Mouse (Mus musculus): Measurements from ENCODE around the gene Mcfd2.
"Not testable (repeated sequence)": the region's sequence is repeated elsewhere in the genome, so short reads cannot be mapped to it uniquely, and the experiment has no call there.

The Mcfd2 gene

DNA sequence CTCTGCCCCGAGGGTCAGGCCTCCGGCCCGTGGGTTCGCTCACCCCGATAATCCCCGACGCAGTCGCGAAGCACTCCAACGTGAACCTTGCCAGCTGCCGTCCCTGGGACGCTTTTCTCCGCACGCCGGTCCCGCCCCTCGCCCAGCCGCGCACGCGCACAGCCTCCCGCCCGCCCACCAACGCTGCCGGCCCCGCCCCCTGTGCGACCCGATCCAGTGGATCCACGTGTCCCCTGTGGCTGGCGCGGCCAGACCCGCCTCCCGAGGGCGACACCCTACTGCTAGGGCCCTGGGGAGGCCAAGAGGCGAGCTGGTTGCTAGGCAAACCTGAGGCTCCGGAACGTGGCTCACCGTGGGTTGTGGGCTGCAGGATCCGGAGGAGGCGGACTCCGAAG lies at the start of gene Mcfd2:
Gene Mcfd2 (minus strand): TSS at position 144 of the 395 bp plus-strand sequence.
- DNase-seq: peak; percentile 83

DNA sequence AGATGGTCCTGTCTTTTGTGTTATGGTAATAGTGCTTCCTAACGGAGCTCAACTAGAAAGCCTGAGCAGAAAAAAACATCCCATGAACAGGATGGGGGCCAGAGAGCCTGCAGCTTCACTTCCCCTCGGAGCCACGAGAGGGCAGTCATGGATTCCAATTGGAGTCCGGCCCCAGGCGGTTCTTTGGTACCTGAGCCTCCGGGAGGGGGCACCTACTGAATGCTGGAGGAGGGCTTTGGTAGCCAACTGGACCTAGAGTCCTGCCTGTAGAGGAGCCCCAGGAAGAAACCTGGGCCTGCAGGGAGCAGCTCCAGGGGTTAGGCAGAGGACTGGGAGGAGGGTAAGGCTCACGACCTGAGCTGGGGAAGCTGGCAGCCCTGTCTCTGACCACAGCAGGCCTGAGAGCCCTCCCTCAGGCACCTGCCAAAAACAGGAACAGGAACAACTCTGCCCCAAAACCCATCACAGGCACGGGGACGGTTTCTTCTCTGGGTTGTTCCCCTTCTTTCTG lies 49.3 kb upstream of the Mcfd2 start:
- peak; percentile 97 for DNase-seq

DNA sequence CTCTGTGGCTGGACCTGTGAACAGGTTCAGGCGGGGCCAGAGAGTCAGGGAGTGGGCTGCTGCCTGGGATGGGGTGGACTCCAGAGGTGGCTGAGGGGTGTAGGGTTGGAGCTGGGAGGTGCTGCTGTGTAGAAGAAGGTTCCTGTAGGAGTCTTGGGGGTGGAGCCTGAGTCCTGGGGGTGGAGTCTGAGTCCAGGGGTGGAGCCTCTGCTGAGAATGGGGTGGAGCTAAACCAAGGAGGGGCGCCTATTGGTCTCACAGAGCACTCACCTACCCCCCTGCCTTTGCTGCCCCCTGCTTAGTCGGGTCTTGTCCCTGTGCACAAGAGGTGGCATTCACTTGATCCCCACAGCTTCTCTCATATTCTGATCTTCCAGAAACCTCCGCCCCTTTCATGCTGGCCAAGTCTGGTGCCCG lies 48.8 kb upstream of the Mcfd2 start:
- peak; percentile 71 for DNase-seq

DNA sequence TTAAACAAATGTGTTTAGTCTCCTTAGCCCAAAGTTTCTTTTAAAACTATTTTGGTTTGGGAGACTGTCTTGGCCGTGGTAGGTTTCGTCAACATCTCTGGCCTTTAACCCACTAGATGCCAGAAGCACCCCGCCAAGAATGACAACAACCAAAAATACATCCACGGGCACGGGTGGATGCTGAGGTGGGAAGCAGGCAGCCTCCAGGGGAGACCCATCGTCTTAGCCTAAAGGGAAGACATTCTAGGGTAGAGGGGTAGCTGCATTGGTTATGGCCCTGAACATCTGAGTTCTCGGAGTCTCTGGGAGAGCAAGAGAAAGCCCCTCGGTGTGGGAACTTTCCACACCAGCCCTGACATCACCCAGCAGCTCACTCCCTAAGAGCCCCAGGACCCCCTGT lies 48.4 kb upstream of the Mcfd2 start:
- peak; percentile 23 for DNase-seq

DNA sequence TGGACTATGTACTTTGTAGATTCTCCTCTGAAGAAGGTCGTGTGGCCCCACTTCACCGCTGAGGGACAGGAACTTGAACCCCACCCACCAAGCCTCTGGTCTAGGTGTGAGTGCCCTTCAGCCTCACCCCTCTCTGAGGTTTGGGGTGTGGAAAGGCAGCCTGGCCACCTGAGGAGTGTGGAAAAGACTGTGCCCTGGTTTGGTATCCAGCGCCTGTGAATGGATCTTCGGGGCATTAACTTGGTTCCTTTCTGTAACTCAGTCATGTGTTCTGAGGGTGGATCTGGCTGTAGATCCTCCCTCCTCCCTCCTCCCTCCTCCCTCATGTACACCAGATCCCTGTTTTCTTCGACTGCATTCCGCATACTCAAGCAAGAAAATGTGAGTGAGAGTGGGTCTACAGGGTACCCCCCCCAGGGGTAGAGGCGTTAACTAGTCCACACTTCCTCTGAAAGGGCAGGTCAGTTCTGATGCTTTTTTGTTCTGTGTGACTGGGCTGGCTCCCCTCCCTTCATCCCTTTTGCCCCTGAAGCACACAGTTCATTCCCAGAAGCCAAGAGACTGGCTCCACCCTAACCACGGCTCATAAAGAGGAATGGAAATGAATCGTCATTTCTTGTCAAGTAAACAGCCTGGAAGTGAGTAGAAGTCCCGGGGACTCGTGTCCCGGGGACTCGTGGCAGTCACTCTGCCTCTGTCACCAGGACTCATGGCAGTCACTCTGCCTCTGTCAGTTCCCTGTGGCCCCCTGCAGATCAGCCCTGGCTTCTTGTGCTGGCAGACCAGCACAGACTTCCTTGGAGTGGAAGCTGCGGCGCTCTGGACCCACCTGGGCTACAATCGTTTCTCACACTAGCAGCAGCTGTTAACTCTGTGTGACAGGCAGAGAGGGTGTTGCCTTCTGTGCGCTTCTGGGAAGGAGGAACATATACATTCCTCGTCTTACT lies 47.5 kb upstream of the Mcfd2 start:
- peak; percentile 9 for DNase-seq

DNA sequence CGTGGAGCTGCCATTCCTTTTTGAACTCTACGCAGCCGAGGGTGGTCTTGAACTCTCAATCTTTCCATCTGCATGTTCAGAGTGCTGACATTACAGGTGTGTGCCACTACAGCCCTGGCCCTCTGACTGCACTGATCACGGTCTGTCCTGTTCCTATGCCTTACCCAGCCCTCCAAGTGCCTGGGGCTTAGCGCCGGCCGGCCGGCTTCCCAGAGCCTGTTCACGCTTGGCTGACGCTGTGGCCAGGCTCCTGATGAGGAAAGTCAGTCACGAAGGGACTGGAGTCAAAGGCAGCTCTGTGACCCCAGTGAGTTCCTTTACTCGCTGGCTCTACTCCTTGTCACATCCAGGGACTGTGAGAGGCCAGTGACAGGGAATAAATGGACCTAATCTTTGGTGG lies 46.6 kb upstream of the Mcfd2 start:
- no peak for DNase-seq

DNA sequence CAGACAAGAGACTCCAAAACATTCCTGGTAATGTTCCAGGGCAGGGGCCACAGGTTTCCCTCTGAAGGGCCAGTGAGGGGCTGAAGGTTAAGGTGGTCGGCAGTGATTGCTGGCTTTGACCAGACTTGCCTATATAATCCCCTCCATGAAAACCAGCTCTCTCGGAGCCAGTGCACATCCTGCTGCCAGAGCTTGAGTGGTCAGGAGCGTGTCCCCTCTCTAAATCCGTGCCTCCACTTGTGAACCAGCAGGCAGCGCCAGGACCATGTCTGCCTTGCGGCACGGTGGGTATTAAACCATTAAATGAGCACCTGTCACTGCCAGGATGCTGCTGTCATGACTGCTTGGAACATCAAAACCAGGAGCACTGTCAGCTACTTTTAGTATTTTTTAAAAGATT lies 44.8 kb upstream of the Mcfd2 start:
- DNase-seq: no peak

DNA sequence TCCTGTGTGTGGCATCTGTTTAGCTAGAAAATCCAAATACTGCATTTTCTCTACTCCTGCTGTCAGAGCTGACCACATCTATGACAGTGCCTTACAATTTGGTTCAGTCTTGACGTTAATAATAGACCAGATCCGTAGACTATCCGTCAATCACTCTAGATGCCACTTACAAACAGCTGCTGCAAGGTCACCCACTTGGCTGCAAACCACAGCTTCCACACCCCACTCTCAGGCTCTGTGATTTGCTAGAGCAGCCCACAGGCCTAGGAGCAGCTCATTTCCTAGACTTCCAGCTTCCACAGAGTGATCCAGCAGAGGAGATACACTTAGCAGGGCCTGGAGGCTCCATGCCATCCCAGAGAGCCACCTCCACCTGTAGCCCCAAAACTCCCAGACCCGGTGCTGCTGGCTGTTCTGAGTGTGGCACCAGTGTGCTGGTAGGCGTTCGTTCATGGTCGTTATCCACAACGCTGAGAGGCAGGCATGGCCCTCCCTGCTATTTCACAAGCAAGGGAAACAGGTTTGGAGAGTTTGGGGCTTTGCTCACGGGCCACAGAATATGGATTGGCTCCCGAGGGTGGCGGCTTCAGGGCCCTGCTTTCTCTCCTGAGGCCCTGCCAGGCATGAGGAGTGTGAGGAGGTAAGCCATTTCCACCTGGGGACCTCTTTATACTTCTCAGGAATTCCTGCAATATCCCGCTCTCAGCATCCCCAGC lies 43.5 kb upstream of the Mcfd2 start:
- DNase-seq: no peak

DNA sequence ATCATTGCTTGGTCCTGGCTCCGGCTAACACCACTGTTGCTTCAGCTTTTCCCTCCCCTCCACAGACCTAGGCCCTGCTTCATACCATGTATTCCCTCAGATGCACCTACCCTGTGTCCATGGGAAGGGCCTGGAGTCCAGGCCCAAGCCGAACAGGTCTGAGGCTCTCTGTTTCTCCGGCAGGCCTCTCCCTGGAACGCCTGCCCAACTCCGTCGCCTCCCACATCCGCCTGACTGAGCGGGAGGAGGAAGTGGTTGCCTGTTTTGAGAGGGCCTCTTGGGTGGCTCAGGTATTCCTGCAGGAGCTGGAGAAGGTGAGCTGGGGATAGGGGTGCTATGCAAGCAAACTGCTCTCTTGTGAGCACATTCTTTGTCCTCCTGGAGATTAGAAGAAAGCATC lies 41.0 kb upstream of the Mcfd2 start:
- DNase-seq: no peak

DNA sequence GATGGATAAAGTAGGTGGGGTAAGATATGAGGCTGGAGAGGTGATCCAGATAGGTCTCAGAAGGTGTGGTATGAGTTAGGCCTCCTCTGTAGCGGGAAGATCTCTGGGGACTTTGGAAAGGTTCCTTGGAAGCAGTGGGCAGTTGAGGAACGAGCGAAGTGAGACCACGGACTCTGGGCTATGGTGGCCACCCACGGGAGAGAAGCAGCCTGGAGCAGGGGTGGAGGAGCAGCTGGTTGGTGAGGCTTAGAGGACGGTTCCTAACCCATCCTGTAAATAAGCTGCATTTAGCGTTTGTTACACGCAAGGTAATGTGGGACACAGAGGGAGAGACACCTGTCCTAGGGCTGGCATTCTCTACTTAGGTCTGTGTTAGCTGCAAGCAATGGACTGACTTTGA lies 39.3 kb upstream of the Mcfd2 start:
- no peak for DNase-seq

DNA sequence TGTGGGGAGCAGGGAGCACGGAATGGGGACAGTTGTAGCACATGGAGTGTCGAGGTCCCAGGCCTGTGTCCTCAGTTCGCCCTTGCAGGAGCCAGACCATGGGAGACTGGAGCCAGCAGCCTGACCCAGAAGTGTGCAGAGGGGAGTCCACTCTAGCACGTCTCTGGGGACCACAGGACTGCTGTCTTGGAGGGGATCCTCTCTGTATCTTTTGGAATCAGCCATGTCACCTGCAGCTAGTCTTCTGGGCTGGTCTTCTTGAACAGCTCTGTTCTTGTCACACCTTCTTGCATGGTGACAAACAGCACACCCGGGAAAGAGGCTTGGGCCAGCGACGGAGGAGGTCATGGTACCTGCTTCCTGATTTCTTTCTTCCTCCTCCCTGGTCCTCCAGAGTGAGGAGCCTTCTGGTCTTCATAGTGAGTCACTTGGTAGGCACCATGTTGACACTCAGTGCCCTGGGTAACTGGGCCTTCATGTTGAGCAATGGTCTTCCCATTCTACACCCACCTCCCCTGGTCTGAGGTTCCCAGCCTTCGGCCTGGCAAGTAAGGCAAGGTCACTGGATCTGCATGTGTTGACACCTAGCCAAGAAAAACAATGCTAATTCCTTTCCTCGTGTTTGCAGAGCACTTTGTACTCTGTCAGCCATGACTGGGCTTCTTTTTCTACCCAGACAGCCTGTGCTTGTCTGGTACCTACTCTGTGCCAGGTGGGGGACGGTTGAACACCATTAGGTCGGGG lies 38.6 kb upstream of the Mcfd2 start:
- DNase-seq: no peak

DNA sequence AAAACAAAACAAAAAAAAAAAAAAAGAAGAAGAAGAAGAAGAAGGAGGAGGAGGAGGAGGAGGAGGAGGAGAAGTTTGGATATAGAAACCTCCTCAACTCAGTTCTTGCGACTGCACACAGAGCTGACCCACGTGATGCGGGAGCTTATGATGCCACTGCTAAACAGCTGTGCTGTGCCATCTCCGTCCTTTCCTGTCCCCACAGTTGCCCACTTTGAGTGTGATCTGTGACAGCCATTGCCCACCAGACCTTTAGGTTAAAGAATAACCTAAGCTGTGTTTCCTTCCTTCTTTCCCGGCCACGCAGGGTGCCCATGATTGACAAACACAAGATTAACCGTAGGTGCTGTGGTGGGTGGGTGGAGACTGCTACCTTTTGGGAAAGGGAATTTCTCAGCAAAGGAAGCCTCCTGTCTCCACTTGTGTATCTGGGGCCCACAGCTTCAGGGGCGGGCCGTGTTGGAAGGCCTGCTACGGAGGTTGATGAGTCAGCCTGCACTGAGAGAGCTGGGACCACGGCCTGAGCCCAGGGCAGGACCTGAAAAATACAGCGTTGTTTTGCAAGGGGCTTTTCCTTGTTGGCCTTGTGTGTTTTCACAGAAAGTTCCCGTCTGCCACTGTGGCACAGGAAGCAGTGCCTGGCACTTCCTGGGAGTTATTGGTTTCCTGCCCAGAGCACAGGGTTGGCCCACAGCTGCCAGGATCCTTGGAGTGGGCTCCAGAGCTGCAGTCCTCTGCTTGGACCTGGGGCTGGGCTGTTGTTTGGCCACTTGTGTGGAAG lies 36.5 kb upstream of the Mcfd2 start:
- DNase-seq: no peak

DNA sequence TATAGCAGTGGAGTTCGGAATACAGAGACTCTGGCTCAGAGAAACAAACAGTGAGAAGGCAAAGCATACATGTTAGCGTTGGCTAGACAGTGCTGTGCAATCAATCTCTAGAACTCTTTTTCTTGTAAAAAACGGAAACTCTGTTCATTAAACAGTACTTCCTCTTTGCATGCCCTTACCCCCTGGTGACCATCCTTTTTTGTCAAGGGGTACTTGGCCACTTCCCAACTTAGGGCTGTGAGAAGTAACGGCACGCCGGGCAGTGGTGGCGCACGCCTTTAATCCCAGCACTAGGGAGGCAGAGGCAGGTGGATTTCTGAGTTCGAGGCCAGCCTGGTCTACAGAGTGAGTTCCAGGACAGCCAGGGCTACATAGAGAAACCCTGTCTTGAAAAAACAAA lies 35.9 kb upstream of the Mcfd2 start:
- DNase-seq: not testable (repeated sequence)

DNA sequence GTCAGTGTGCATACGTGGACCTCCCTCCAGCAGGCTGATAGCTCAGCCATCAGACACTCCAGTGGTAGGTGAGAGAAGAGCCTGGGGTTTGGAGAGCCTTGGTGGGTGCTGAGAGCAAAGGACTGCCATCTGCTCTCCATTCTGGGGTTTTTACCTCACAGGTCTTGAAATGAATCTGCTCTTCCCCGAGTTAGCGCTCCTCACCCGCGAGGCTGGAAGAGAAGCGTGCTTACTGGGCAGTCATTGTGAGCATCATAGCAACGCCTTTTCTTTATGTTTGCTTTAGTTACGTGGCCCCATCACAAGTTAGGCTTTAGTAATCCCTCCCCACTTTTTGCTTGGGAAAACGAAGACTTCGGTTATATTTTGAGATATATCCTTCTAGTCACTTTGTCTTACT lies 34.6 kb upstream of the Mcfd2 start:
- DNase-seq: no peak

DNA sequence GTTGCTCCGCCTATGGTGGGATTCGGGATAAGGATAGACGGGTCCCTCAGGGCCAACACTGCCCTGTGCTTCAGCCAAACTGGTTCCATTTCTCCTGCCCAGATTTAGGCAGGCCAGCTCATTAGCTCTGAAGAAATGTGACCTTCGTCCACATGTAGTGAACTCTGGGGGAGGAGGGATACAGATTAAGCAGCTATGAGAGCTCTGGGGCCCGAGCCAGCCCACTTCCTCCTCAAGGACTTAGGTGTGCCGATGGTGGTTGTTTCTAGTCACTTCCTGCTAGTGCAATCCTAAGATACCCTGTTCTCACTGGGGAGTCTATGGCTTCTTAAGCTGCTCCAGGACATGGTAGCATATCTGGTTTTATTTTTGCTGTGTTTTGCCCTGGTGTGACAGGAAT lies 33.2 kb upstream of the Mcfd2 start:
- DNase-seq: no peak

DNA sequence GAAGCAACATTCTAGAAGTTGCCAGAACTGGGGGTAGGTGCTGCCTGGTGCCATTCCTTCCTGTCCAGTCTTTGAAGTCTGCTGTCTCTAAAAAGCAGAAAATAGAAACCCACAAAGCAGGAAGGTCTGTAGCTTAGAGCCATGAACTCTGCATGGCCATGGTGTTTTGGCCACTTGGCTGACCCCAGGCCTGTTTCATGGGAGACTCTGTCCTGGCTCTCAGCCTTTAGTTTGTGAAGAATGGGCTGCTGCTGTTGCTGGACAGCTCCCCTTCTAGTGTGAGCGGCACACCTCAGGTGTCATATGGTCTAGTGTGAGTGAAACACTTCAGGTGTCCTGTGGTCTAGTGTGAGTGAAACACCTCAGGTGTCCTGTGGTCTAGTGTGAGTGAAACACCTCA lies 31.0 kb upstream of the Mcfd2 start:
- not testable (repeated sequence) for DNase-seq

DNA sequence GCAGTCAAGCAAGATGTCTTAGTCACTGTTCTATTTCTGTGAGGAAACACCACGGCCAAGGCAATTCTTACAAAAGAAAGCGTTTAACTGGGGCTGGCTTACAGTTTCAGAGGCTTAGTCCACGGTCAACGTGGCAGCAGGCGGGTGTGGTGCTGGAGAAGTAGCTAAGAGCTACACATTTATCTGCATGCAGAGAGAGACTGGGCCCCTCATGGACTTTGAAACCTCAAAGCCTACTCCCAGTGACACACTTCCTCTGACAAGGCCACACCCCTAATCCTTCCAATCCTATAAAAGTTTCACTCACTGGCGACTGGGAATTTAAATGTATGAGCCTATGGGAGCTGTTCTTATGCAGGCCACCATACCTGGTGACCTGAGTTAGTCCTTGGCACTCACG lies 30.0 kb upstream of the Mcfd2 start:
- no peak for DNase-seq

DNA sequence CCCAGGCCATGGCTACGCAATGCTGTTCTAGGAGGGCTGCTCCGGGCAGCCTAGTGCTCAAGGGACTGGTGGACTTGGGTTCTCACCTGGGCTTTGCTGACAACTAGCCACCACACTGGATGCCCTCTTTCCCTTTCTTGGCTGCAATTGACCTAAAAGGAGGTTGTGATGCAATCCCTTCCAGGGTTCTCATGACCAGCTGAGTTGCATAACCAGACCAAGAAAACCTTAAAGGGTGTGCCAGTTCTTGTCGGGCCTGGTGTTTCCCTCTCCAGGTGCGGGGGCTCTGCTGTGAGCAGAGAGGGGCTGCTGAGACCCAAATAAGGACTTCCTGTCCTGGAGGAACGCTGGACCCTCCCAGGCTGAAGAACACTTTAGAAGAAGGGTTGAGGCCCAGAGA lies 27.4 kb upstream of the Mcfd2 start:
- DNase-seq: no peak

DNA sequence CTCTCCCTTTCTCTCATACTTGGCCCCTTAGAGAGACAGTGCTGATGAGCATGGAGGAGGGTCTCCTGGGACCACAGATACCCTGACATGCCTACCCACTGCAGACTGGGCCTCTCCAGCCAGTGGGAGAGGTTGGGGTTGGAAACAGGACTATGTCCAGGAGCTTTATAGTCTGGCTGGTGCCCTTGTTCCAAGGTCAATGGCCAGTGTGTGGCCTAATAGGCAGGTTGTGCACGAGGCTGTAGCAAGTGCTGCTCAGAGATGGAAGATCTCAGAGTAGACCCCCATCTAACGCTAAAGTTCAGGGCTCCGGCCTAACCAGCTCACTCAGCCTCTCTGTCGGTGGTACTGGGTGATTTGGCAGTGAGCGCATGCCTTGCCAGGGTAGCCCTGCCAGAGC lies 26.0 kb upstream of the Mcfd2 start:
- no peak for DNase-seq

DNA sequence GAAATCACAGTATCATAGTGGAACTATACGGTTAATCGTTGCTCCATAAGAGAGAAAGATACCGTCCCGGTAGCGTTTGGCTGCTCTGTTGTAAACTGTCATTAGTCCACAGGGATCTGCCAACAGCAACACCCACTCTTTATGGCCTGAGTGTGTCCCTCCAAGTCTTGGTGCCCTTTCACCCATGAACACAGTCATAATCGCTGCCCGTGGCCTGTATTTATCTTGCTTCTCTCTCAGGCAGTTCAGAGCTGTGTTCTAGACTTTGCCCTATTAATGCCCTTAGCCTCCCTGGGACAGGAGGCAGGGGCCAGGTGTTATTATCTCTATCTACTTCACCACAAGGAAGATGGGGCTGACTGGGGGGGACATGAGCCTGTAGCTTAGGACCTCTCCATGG lies 25.3 kb upstream of the Mcfd2 start:
- DNase-seq: no peak

DNA sequence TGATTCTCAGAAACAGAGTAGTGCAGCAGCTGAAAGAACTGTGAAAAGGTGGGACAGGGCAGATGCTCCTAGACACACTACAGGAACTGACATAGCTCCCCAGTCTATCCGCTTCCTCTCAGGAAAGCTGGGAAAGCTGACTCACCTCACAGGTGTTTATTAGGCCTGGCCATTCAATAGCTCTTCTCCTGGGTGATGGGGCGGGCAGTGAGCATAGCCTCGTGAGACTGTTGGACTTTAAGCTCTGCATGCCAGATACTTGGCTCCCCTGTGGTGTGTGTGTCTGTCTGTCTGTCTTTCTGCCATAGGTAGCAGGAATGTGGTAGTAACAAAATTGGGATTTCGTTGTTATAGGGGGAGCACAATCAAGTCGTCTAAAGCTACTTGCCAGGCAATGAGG lies 23.6 kb upstream of the Mcfd2 start:
- DNase-seq: no peak

DNA sequence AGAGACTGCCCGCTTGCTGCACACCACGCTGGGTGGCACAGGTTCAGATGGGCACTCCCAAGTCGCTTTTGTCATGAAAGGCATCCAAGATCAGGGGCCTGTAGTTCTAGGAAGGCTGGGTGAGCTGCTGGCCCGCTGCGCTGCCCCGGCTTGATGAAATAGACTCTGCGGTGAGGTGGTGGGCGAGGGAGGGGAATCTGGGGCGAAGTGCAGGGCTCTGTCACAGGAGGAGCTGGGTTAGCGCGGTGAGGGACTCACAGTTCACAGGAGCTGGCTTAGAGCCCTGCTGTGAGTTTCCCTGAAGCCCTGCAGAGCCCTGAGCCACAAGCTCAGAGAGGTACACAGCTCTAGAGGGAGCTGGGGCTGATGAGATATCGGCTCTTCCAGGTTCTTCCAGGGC lies 22.4 kb upstream of the Mcfd2 start:
- DNase-seq: no peak
